Mouse (Mus musculus): ENCODE results near the gene 4931406C07Rik. TPM values are rescaled to one million over a fixed set of nuclear protein-coding genes. Genes with fewer than 3 reads are reported as not detected.
A peak's percentile ranks its signal among the peaks of the same experiment; 100 is the strongest.
"Not testable (repeated sequence)": the region's sequence is repeated elsewhere in the genome, so short reads cannot be mapped to it uniquely, and the experiment has no call there.

Gene 4931406C07Rik
- polyA plus RNA-seq, 1 experiment from 2014 or later, result 13.8 TPM

DNA sequence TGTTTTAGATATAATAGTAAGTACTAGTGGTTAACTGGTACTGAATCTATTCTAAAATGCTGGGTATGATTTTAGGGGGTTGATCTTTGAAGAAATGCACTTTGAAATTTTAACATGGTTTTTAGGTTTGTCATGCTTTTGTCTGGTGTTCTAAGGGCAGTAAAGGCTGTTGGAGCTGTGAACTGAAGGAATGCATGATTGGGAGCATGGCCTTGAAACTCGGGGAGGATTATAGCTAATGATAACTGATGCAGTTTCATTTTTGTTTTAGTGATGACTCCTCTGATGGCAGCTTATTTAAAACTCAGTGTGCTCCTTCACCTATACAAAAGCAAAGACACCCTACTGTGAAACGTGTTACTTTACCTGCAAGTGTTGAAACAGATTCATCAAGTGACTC lies 2.0 kb upstream of the 4931406C07Rik start:
- H3K9me3 ChIP-seq, result no peaks in the 10 kb centered on the region
- H3K4me1 ChIP-seq (replicated peaks), result peaks cover 46% of the 10 kb centered on the region
- H3K27me3 ChIP-seq, result no peaks in the 10 kb centered on the region
- ATAC-seq (ENCODE audit: low read depth), result no peak
- H3K9ac ChIP-seq, result no peak overlapping the region
- H3K4me3 ChIP-seq, result no peak overlapping the region
- peak overlapping the region; percentile 85 for H3K4me2 ChIP-seq
- no peak overlapping the region for H3K27ac ChIP-seq (replicated peaks)
- WGBS, result 62% methylated on average over 2 of the region's 2 CpGs
- H3K36me3 ChIP-seq, result peaks cover 46% of the 10 kb centered on the region

GRCm38 (mm10) chr9:15307257-15307656 lies 1.0 kb upstream of the 4931406C07Rik start:
- no peak for ATAC-seq (ENCODE audit: low read depth)
- 9% methylated on average over 6 of the region's 6 CpGs for WGBS

DNA sequence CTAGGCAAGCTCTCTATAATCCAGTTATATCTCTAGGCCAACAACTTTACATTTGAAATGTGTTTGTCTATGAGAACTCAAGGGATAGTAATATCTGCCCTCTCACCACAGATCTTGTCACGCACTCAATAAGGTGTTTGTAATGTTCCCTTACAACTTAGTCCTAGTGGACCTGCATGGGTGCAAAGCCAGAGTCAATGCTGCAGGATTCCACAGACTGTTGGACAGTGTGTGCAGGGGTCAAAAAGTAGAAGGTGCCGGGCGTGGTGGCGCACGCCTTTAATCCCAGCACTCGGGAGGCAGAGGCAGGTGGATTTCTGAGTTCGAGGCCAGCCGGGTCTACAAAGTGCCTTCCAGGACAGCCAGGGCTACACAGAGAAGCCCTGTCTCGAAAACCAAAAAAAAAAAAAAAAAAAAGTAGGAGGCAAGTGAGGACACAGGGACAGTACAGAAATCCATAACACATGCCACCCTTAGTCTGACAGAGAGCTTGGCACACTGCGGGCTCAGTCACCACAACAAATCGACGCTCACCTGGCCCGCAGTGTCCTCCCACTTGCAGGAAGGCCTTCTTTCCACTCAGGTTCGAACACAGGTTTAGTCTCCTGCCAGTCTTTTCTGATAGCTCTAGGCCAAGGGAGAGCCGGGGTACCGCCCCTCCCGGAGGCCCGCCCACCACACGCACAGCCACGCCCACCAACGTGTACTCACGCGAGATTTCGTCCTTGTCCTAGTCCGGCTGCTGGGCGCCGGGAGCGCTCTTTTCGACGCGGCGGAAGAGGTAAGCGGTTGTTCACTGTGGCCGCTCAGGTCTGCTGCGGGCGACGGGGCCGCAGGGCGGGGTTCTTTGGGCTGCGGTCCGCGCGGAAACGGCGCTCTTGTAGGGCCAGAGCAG lies 498 bp downstream of the 4931406C07Rik start, which contains the start of gene Taf1d:
Gene Taf1d (plus strand): TSS at position 712 of the 895 bp plus-strand sequence.
- peak within 1 kb of the TSS; percentile 94 for H3K9ac ChIP-seq
- peak; percentile 99 for ATAC-seq (ENCODE audit: low read depth)
- H3K36me3 ChIP-seq, result peaks cover 26% of the 10 kb centered on the region
- peaks cover 46% of the 10 kb centered on the region for H3K4me1 ChIP-seq (replicated peaks)
- H3K9me3 ChIP-seq, result no peaks in the 10 kb centered on the region
- peak within 1 kb of the TSS; percentile 91 for H3K27ac ChIP-seq (replicated peaks)
- peak within 1 kb of the TSS; percentile 91 for H3K4me3 ChIP-seq
- H3K4me2 ChIP-seq, result peak within 1 kb of the TSS; percentile 85
- WGBS, result 14% methylated on average over 45 of the region's 45 CpGs
- H3K27me3 ChIP-seq, result no peaks in the 10 kb centered on the region

More at GRCm38 (mm10) chr9:15307257-15307656, 1.0 kb upstream of the 4931406C07Rik start:
- Histone ChIP-seq H3K4me3 (peak overlapping the region; percentile 91), H3K4me2 (peak overlapping the region; percentile 85), H3K36me3 (peaks cover 37% of the 10 kb centered on the region), H3K9ac (peak overlapping the region; percentile 94), H3K9me3 (no peaks in the 10 kb centered on the region), H3K27me3 (no peaks in the 10 kb centered on the region), H3K4me1 (replicated peaks) (peaks cover 46% of the 10 kb centered on the region), H3K27ac (replicated peaks) (0 out of 2 replicates have a peak overlapping the region, but pooled peaks have one; percentile 91)

DNA sequence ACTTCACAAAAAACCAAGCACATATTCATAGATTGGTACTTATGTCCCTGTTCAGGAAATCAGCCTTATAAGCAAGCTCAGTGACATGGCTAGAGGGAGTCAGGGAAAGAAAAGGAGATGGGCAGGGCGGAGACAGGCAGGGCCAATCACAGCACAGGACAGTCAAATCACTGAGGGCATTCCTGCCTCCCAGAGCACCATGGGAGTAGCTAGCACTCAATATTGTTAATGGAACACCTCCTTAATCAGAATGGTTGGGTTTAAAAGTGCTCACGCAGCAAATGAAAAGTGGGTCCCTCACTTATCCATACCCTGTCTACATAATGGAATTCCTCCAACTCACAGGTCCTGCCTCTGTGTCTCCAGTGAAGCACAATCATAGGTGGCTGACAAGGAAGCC lies 3.4 kb downstream of the 4931406C07Rik start:
- no peaks in the 10 kb centered on the region for H3K27me3 ChIP-seq
- ATAC-seq (ENCODE audit: low read depth), result no peak
- peaks cover 25% of the 10 kb centered on the region for H3K4me1 ChIP-seq (replicated peaks)
- no peak overlapping the region for H3K27ac ChIP-seq (replicated peaks)
- H3K9me3 ChIP-seq, result no peaks in the 10 kb centered on the region
- H3K4me2 ChIP-seq, result no peak overlapping the region
- H3K9ac ChIP-seq, result no peak overlapping the region
- WGBS, result 69% methylated on average over 2 of the region's 2 CpGs
- H3K36me3 ChIP-seq, result no peaks in the 10 kb centered on the region
- no peak overlapping the region for H3K4me3 ChIP-seq

DNA sequence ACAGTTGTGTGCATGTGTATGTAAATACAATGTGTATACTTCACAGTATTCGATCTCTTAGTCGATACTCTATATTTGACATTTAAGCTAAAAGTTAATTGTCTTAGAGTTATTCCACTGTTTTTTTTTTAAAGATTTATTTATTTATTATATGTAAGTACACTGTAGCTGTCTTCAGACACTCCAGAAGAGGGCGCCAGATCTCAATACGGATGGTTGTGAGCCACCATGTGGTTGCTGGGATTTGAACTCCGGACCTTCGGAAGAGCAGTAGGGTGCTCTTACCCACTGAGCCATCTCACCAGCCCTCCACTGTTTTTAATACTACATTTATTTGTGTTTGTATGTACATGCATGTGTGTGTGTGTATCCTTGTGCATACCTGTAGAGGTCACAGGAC lies 4.2 kb downstream of the 4931406C07Rik start:
- not testable (repeated sequence) for H3K4me3 ChIP-seq; ATAC-seq (ENCODE audit: low read depth); H3K27me3 ChIP-seq; H3K27ac ChIP-seq (replicated peaks); H3K9ac ChIP-seq; H3K36me3 ChIP-seq; H3K4me2 ChIP-seq; H3K9me3 ChIP-seq
- WGBS, result 82% methylated on average over 6 of the region's 6 CpGs
- peaks cover 16% of the 10 kb centered on the region for H3K4me1 ChIP-seq (replicated peaks)

- WGBS, result 53% methylated on average over 6 of the region's 6 CpGs
- H3K27me3 ChIP-seq, result no peaks in the 10 kb centered on the region
- no peak overlapping the region for H3K4me3 ChIP-seq
- H3K4me1 ChIP-seq (replicated peaks), result peaks cover 11% of the 10 kb centered on the region
- H3K9me3 ChIP-seq, result no peaks in the 10 kb centered on the region
- H3K4me2 ChIP-seq, result no peak overlapping the region
- no peak overlapping the region for H3K9ac ChIP-seq
- H3K27ac ChIP-seq (replicated peaks), result peak overlapping the region; percentile 46; the same call in 1 of the 2 replicates
- H3K36me3 ChIP-seq, result 0 out of 2 replicates have a peak, but pooled peaks cover 10% of the 10 kb centered on the region
- no peak for ATAC-seq (ENCODE audit: low read depth)
Observed at GRCm38 (mm10) chr9:15301399-15301798, 4.8 kb downstream of the 4931406C07Rik start.

DNA sequence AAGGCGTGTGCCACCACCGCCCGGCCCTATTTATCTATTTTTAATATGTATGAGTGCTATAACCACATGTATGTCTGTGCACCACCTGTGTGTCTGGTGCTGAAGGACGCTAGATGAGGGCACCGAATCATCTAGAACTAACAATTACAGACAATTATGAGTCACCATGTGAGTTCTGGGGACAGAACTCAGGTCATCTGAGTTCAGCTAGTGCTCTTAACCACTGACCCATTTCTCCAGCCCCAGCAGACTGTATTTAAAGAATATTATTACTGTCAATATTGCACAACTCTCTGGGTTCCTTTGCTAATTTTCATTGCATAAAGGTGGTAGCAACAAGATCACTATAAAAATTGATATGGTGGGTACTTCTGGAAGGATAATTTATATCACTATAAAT lies 6.2 kb downstream of the 4931406C07Rik start:
- 87% methylated on average over 5 of the region's 5 CpGs for WGBS
- H3K27ac ChIP-seq (replicated peaks), result no peak overlapping the region
- no peaks in the 10 kb centered on the region for H3K27me3 ChIP-seq
- ATAC-seq (ENCODE audit: low read depth), result no peak
- no peak overlapping the region for H3K4me2 ChIP-seq
- peaks cover 3% of the 10 kb centered on the region; the same call in 1 of the 2 replicates for H3K4me1 ChIP-seq (replicated peaks)
- H3K4me3 ChIP-seq, result no peak overlapping the region
- H3K9ac ChIP-seq, result no peak overlapping the region
- 0 out of 2 replicates have a peak, but pooled peaks cover 11% of the 10 kb centered on the region for H3K36me3 ChIP-seq
- no peaks in the 10 kb centered on the region for H3K9me3 ChIP-seq

GRCm38 (mm10) chr9:15298451-15298850 lies 7.8 kb downstream of the 4931406C07Rik start:
- ATAC-seq (ENCODE audit: low read depth), result no peak
- Histone ChIP-seq H3K36me3 (peaks cover 16% of the 10 kb centered on the region; the same call in 1 of the 2 replicates), H3K4me3 (no peak overlapping the region), H3K9ac (no peak overlapping the region), H3K27me3 (no peaks in the 10 kb centered on the region), H3K27ac (replicated peaks) (no peak overlapping the region), H3K4me1 (replicated peaks) (no peaks in the 10 kb centered on the region), H3K9me3 (no peaks in the 10 kb centered on the region), H3K4me2 (no peak overlapping the region)
- WGBS, result 32% methylated on average over 2 of the region's 2 CpGs

GRCm38 (mm10) chr9:15297112-15297511 lies 9.1 kb downstream of the 4931406C07Rik start:
- H3K9ac ChIP-seq, result no peak overlapping the region
- no peak overlapping the region for H3K27ac ChIP-seq (replicated peaks)
- H3K4me1 ChIP-seq (replicated peaks), result no peaks in the 10 kb centered on the region
- H3K36me3 ChIP-seq, result peaks cover 23% of the 10 kb centered on the region; the same call in 1 of the 2 replicates
- no peak overlapping the region for H3K4me3 ChIP-seq
- WGBS, result 86% methylated on average over 7 of the region's 7 CpGs
- H3K4me2 ChIP-seq, result no peak overlapping the region
- no peaks in the 10 kb centered on the region for H3K9me3 ChIP-seq
- no peak for ATAC-seq (ENCODE audit: low read depth)
- no peaks in the 10 kb centered on the region for H3K27me3 ChIP-seq

DNA sequence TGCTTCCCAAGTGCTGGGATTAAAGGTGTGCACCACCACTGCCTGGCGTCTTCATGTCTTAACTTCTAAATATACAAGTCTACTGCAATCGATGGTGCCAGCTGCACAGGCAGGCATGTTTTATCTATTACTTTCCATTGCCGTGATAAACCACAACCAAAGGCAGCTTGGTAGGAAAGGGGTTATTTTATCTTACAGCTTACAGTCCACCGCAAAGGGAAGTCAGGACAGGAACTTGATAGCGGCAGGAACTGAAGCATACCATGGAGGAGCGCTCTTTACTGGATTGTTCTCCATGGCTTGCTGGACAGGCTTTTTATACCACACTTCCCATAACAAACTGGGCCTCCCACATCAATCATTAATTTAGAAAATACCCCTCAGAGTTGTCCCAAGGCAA lies 17.0 kb downstream of the 4931406C07Rik start:
- no peak for ATAC-seq (ENCODE audit: low read depth)
- peaks cover 43% of the 10 kb centered on the region for H3K36me3 ChIP-seq
- no peak overlapping the region for H3K9ac ChIP-seq

DNA sequence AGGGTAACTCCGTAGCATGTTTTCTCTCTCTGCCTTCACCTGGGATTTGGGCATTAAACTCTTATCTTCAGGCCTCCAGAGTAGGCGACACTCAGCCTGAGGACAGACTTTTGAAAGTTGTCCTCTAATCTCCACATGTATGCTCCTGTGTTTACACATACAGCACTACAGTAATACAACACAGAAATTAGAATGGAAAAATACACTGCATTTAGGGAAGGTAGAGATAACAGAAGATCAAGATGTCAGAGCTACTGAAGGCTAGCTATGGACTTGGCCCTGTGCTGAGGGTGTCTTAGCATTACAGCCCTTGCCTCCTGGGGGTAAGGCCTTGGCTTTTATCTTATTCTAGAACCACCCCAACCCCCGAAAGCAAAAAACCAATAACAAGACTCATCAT lies 17.8 kb downstream of the 4931406C07Rik start:
- no peak overlapping the region for H3K27ac ChIP-seq (replicated peaks)
- H3K9me3 ChIP-seq, result no peaks in the 10 kb centered on the region
- no peak for ATAC-seq (ENCODE audit: low read depth)
- no peaks in the 10 kb centered on the region for H3K27me3 ChIP-seq
- no peaks in the 10 kb centered on the region for H3K4me1 ChIP-seq (replicated peaks)
- WGBS, result 84% methylated on average over 3 of the region's 3 CpGs
- no peak overlapping the region for H3K4me3 ChIP-seq
- H3K36me3 ChIP-seq, result peaks cover 37% of the 10 kb centered on the region
- H3K9ac ChIP-seq, result no peak overlapping the region
- H3K4me2 ChIP-seq, result no peak overlapping the region

More for the DNA sequence above, 17.0 kb downstream of the 4931406C07Rik start:
- H3K9me3 ChIP-seq, result no peaks in the 10 kb centered on the region
- no peak overlapping the region for H3K4me2 ChIP-seq
- H3K27ac ChIP-seq (replicated peaks), result no peak overlapping the region
- no peaks in the 10 kb centered on the region for H3K27me3 ChIP-seq
- H3K4me1 ChIP-seq (replicated peaks), result no peaks in the 10 kb centered on the region
- no peak overlapping the region for H3K4me3 ChIP-seq
- 91% methylated on average over 6 of the region's 6 CpGs for WGBS

DNA sequence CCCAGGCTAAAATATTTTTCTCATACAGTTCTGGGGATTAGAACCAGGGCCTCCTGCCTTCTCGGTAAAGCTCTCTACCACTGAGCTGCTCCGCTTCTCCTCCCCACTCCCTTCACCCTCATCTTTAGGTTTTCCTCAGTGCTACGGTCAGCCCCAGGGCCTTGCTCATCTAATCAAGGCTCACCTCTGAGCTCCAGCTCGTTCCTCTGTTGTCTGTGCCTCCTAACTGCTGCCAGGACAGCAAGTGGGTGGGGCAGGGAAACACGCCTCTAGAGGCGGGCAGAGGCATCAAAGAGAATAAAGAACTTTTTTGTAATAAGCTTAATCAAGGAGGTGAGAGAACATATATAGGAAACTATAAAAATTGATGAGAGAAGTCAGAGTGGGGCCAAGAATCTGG lies 18.4 kb downstream of the 4931406C07Rik start:
- Histone ChIP-seq H3K36me3 (peaks cover 33% of the 10 kb centered on the region), H3K4me3 (no peak overlapping the region), H3K27me3 (no peaks in the 10 kb centered on the region), H3K4me1 (replicated peaks) (no peaks in the 10 kb centered on the region), H3K27ac (replicated peaks) (no peak overlapping the region), H3K9me3 (no peaks in the 10 kb centered on the region), H3K4me2 (no peak overlapping the region), H3K9ac (no peak overlapping the region)
- ATAC-seq (ENCODE audit: low read depth), result no peak
- 52% methylated on average over 6 of the region's 6 CpGs for WGBS

All from neural tube, embryonic 13.5 days (tissue).